Mouse (Mus musculus): Measurements from ENCODE around the gene Slc25a45.

Gene Slc25a45

DNA sequence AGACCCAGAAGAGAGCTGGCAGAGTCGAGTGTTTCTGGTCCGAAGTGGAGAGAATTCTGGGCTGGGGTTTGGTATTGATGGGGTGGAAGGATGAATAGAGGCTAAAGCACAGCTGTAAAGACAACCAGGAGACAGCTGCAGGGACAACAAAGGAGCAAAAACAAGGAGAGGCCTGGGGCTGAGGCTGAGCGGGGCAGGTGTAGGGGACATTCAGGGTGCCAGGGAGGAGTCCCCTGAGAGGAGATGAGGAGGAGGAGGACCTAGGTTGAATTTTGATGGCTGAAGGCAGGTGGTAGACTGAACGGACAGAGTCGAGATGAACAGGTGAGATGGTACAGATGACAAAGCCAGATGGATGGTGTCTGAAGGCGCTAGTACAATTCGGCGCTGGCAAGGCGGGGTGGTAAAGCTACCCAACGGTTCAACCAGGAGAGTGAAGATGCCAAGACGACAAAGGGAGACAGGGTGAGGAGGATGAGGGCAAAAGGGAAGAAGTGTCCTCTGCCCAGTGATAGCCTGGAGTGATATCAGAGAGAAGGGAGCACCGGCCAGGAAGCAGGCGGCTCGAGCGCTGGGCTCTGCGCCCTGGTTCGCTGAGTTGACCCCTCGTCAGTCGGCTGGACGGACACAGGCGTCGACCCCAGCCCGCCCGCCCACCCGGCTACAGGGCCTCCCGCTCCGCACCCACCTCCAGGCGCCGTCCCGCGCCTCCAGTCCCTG lies 15.8 kb downstream of the Slc25a45 start:
- DNase-seq = no peak

GRCm38 (mm10) chr19:5894002-5894678 lies 16.5 kb downstream of the Slc25a45 start, which contains the start of gene Tigd3:
Gene Tigd3, minus strand, starts transcription at chr19:5894149.
- DNase-seq = peak; percentile 95

DNA sequence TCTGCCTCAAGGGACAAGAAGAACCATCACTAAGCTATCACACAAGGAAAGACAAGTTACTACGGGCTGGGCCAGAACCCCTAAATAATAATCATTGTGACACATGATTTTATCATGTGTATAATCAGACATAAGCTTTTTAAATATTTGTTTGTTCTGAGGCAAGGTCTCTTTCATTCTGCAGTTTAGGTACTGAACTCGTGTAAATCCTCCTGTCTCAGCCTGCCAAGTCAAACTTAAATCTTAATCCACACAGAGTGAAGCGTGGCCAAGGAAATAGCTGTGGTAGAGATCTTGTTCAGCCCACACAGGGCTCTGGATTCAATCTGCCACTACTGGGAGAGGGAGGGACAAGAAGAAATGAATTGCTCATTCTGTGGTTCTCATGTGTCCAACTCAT lies 29.7 kb downstream of the Slc25a45 start:
- DNase-seq = no peak

GRCm38 (mm10) chr19:5910221-5910620 lies 32.6 kb downstream of the Slc25a45 start:
- no peak for DNase-seq

DNA sequence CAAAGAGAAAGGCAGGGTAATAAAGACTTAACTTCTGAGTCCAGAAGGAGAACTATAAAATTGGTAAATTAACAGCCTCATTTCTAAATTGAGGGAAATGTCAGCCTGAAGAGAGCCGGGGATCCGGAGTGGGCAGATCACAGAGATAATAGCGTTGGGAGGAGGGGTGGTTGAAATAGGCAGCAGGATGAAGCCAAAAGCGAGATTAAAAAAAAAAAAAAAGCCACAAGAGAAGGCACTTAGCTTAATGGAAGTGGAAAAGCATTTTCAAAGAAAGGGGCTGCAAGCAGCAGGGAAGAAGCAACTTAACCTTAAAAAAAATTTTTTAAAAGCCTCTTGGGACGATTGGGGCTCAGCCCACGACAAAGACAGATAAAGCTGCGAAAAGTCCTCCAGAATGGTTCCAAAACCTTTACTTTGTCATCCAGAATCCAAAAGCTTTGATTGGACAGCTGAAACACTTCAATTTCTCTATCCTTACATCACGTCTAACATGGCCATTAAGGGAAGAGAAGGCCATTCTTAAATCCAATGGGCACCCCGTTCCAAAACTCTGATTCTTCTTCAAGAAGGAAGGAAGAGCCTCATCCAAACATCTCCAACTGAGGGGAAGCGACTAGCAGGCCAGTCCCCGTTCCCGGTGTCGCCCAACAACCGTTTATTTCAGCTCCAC lies 34.0 kb downstream of the Slc25a45 start:
- DNase-seq = no peak

GRCm38 (mm10) chr19:5912103-5913006 lies 34.7 kb downstream of the Slc25a45 start:
- peak; percentile 99 for DNase-seq

DNA sequence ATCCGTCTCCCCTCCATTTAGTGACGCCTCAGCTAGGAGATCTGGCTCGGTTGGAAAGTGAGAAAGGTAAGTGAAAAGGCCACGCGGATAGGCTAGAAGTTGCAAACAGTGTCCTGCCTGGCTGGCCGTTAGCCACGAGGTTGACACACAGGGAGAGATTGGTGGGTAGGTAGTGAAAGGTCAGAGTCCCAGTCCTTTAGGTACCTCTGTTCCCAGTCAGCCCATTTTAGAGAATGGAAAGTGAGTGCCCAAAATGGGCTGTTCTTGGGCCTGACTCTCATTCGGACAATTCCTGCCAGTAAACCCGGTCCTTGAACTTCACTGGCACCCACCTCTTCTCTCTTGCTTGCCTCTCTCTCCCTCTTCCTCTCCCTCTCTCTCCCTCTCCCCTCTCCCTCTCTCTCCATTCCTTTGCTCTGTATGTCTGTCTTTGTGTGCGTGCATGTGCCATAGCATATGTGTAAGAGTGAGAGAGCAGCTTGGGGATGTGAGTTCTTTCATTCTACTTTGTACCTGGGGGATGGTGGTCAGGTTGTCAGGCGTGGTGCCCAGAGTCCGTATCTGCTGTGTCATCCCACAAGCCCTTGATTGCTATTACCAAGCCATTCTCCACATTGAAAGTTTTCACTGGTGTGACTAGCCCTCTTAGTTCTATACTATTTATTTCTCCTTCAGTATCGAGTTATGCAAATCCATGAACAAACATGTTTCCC lies 35.6 kb downstream of the Slc25a45 start, which contains the start of gene Dpf2:
Gene Dpf2 (minus strand): TSS at position 4 of the 713 bp plus-strand sequence.
- DNase-seq = no peak

- DNase-seq = no peak
These were observed 44.1 kb downstream of the Slc25a45 start for GRCm38 (mm10) chr19:5921715-5922114.

GRCm38 (mm10) chr19:5922119-5922942 lies 44.7 kb downstream of the Slc25a45 start:
- no peak for DNase-seq

- no peak for DNase-seq
These were observed 45.4 kb downstream of the Slc25a45 start for GRCm38 (mm10) chr19:5922963-5923362.

GRCm38 (mm10) chr19:5923990-5924712 lies 46.5 kb downstream of the Slc25a45 start:
- peak; percentile 81 for DNase-seq

DNA sequence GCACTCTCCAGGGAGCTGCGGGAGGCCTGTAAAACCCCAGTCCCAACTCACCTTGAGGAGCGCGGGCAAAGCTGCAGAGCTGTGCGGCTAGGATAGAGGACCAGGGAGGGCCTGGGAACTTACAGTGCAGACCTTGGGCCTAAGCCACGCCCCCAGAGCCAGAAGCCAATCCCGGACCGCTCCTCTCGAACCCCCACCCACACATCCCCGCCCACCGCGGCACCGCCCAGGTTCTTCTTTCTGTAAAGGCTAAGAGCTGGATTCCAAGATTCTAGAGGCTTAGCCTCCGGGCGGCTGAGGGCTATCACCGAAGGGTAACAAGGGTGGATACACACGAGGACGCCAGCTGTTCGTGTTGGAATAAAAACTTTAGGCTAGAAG lies 47.1 kb downstream of the Slc25a45 start, which contains the start of gene Cdc42ep2:
Gene Cdc42ep2 (minus strand): TSS at position 104 of the 381 bp plus-strand sequence.
- DNase-seq = peak; percentile 95

GRCm38 (mm10) chr19:5925311-5925855 lies 47.8 kb downstream of the Slc25a45 start:
- no peak for DNase-seq

- DNase-seq = no peak
These were observed 49.4 kb downstream of the Slc25a45 start for GRCm38 (mm10) chr19:5927026-5927425.

- no peak for DNase-seq
These were observed 49.9 kb downstream of the Slc25a45 start for GRCm38 (mm10) chr19:5927532-5927931.

DNA sequence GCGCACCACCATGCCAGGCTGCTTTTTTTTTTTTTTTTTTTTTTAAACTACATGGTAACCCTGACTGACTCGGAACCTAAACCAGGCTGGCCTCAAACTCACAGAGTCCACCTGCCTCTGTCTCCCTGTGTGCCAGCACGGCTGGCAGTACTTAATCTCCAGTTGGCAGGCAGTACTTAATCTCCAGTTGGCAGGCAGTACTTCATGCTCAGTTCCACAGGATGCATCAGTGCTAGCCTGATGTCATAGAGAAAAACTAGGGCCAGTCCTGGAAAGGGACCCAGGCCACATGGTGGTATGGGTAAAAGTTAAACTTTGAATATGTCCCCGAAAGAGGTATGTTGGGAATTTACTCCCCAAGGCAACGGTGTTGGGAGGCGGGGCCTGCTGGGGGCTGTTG lies 50.5 kb downstream of the Slc25a45 start:
- DNase-seq = no peak

GRCm38 (mm10) chr19:5928546-5928945 lies 50.9 kb downstream of the Slc25a45 start:
- DNase-seq = no peak

- no peak for DNase-seq
These were observed 52.3 kb downstream of the Slc25a45 start for GRCm38 (mm10) chr19:5929634-5930596.

- DNase-seq = no peak
These were observed 57.7 kb downstream of the Slc25a45 start for GRCm38 (mm10) chr19:5935266-5935665.

Data from cerebellum, adult 11-12 months (tissue).